Mouse (Mus musculus): ENCODE measurements at regions not wholly inside any gene's neighbourhood (a gene's known extent, or its start where the extent isn't known, plus 50 kb on each side); places are given as distances from the start of the nearest gene placed in this dataset.

- Histone ChIP-seq H3K4me2 (ENCODE audit: insufficient read depth, low read depth, poor library complexity, severe bottlenecking) (no peak overlapping the region), H3K36me3 (replicated peaks in 1 of 2; ENCODE audit: control insufficient read depth in 1 of 2, insufficient read depth in 1 of 2, low read length in 1 of 2) (no peaks in the 10 kb centered on the region), H3K79me2 (replicated peaks; ENCODE audit: control insufficient read depth, extremely low read depth, insufficient read depth, poor library complexity, severe bottlenecking) (no peaks in the 10 kb centered on the region), H3K4me1 (ENCODE audit: control insufficient read depth in 1 of 2, insufficient read depth in 2 of 2) (peaks cover 21 to 36% of the 10 kb centered on the region in 2 experiments), H3K9ac (ENCODE audit: insufficient read depth, low read depth) (no peak overlapping the region), H3K27me3 (replicated peaks) (no peaks in the 10 kb centered on the region), H3K9me3 (replicated peaks; ENCODE audit: low read length) (no peaks in the 10 kb centered on the region), H3K27ac (ENCODE audit: insufficient read depth, low read depth) (no peak overlapping the region), H3K4me3 (replicated peaks in 1 of 3; ENCODE audit: low read depth in 2 of 3, low read length in 2 of 3, poor library complexity in 1 of 3) (no peak overlapping the region)
- in situ Hi-C loops (cut with MboI; ENCODE audit: low pct_ligation_motif_present, low pct_unique_long_range_greater_than_20kb, low sequenced_read_pairs): no loop called here
- dilution Hi-C loops (cut with MboI; ENCODE audit: extremely low pct_ligation_motif_present, extremely low pct_unique_long_range_greater_than_20kb, low sequenced_read_pairs): no loop called here
- no peak for DNase-seq (ENCODE audit: extremely low read depth)
- TF ChIP-seq JUN (IDR thresholded peaks at IDR 0.05; ENCODE audit: insufficient read depth, low read depth, low read length) (no peak), CHD1 (IDR thresholded peaks at IDR 0.05; ENCODE audit: low read depth, low read length) (no peak)
Measured at GRCm38 (mm10) chr15:96757446-96758198, 58.1 kb upstream of the Slc38a2 start.

GRCm38 (mm10) chr15:96756456-96756855 is 56.9 kb upstream of the Slc38a2 start:
- no peak for TF ChIP-seq NELFE (IDR thresholded peaks at IDR 0.05; ENCODE audit: low read depth, low read length)
- Histone ChIP-seq H3K9me3 (replicated peaks; ENCODE audit: low read length) (no peaks in the 10 kb centered on the region), H3K36me3 (replicated peaks in 1 of 2; ENCODE audit: control insufficient read depth in 1 of 2, insufficient read depth in 1 of 2, low read length in 1 of 2) (no peaks in the 10 kb centered on the region), H3K79me2 (replicated peaks; ENCODE audit: control insufficient read depth, extremely low read depth, insufficient read depth, poor library complexity, severe bottlenecking) (no peaks in the 10 kb centered on the region), H3K4me1 (ENCODE audit: control insufficient read depth in 1 of 2, insufficient read depth in 2 of 2) (peaks cover 22 to 42% of the 10 kb centered on the region in 2 experiments), H3K4me3 (replicated peaks in 1 of 3; ENCODE audit: low read depth in 2 of 3, low read length in 2 of 3, poor library complexity in 1 of 3) (peak overlapping the region in 1 of 3 experiments; percentile 3), H3K4me2 (ENCODE audit: insufficient read depth, low read depth, poor library complexity, severe bottlenecking) (peak overlapping the region; percentile 48; the same call in 1 of the 2 replicates), H3K9ac (ENCODE audit: insufficient read depth, low read depth) (no peak overlapping the region), H3K27ac (ENCODE audit: insufficient read depth, low read depth) (no peak overlapping the region), H3K27me3 (replicated peaks) (no peaks in the 10 kb centered on the region)
- no peak for DNase-seq (ENCODE audit: extremely low read depth)
- in situ Hi-C loops (cut with MboI; ENCODE audit: low pct_ligation_motif_present, low pct_unique_long_range_greater_than_20kb, low sequenced_read_pairs): no loop called here
- dilution Hi-C loops (cut with MboI; ENCODE audit: extremely low pct_ligation_motif_present, extremely low pct_unique_long_range_greater_than_20kb, low sequenced_read_pairs): no loop called here

GRCm38 (mm10) chr15:96755951-96756350 is 56.4 kb upstream of the Slc38a2 start:
- Histone ChIP-seq H3K4me1 (ENCODE audit: control insufficient read depth in 1 of 2, insufficient read depth in 2 of 2) (peaks cover 25 to 44% of the 10 kb centered on the region in 2 experiments), H3K36me3 (replicated peaks in 1 of 2; ENCODE audit: control insufficient read depth in 1 of 2, insufficient read depth in 1 of 2, low read length in 1 of 2) (no peaks in the 10 kb centered on the region), H3K27me3 (replicated peaks) (no peaks in the 10 kb centered on the region), H3K9ac (ENCODE audit: insufficient read depth, low read depth) (no peak overlapping the region), H3K79me2 (replicated peaks; ENCODE audit: control insufficient read depth, extremely low read depth, insufficient read depth, poor library complexity, severe bottlenecking) (no peaks in the 10 kb centered on the region), H3K4me2 (ENCODE audit: insufficient read depth, low read depth, poor library complexity, severe bottlenecking) (peak overlapping the region; percentile 48), H3K4me3 (replicated peaks in 1 of 3; ENCODE audit: low read depth in 2 of 3, low read length in 2 of 3, poor library complexity in 1 of 3) (peak overlapping the region in 2 of 3 experiments; percentile 5 to 16), H3K9me3 (replicated peaks; ENCODE audit: low read length) (no peaks in the 10 kb centered on the region), H3K27ac (ENCODE audit: insufficient read depth, low read depth) (peak overlapping the region; percentile 11; the same call in 1 of the 2 replicates)
- in situ Hi-C loops (cut with MboI; ENCODE audit: low pct_ligation_motif_present, low pct_unique_long_range_greater_than_20kb, low sequenced_read_pairs) (no loop called here), dilution Hi-C loops (cut with MboI; ENCODE audit: extremely low pct_ligation_motif_present, extremely low pct_unique_long_range_greater_than_20kb, low sequenced_read_pairs) (no loop called here)
- DNase-seq (ENCODE audit: extremely low read depth): peak; percentile 73
- no peak for TF ChIP-seq MYC (IDR thresholded peaks at IDR 0.05; ENCODE audit: low read depth, low read length)
- TF ChIP-seq IRF4 (IDR thresholded peaks at IDR 0.05; ENCODE audit: low read depth, low read length): peak; percentile 47; the same call in 1 of the 2 replicates
- 0 out of 2 replicates have a peak, but pooled peaks have one; percentile 42 for TF ChIP-seq TBP (conservative IDR thresholded peaks at IDR 0.05; ENCODE audit: low read depth, low read length)
